Mouse (Mus musculus): ENCODE measurements around the gene Dbr1.

GRCm38 (mm10) chr9:99620196-99620595 is 44.6 kb downstream of the Dbr1 start:
- TF ChIP-seq POLR2A (IDR thresholded peaks at IDR 0.05; ENCODE audit: insufficient read depth, low read depth, low read length) (no peak), CTCF (IDR thresholded peaks at IDR 0.05; ENCODE audit: insufficient read depth, low read depth, low read length) (no peak)

All from olfactory bulb, adult 2 months (tissue).